Mouse (Mus musculus) telencephalon, adult 2 months (tissue): Measurements from ENCODE around the gene Olfr573-ps1.

Source experiments
- DNase-seq: peaks from one replicate; pipeline ENCODE4 v3.0.0-alpha.2; 2011; ENCODE audit warnings: low read depth, low spot score

Gene Olfr573-ps1

GRCm38 (mm10) chr7:102942475-102942874 lies at the start of gene Olfr573-ps1:
Olfr573-ps1 (minus strand) TSS chr7:102942575.
- no peak for DNase-seq

- no peak for DNase-seq
These were observed 46.8 kb upstream of the Olfr573-ps1 start, which contains the start of gene Olfr578 for GRCm38 (mm10) chr7:102989224-102989623. Olfr578 (minus strand) TSS chr7:102989324.

GRCm38 (mm10) chr7:102975843-102976242 lies 33.5 kb upstream of the Olfr573-ps1 start, which contains the start of gene Olfr577:
Olfr577 (minus strand) TSS chr7:102975943.
- peak; percentile 12 for DNase-seq

GRCm38 (mm10) chr7:102974399-102974798 lies 32.0 kb upstream of the Olfr573-ps1 start:
- peak; percentile 33 for DNase-seq

- DNase-seq, result no peak
These were observed 20.0 kb upstream of the Olfr573-ps1 start, which contains the start of gene Olfr576 for GRCm38 (mm10) chr7:102962360-102962759. Olfr576 (plus strand) TSS chr7:102962660.

GRCm38 (mm10) chr7:102958593-102958992 lies 16.2 kb upstream of the Olfr573-ps1 start, which contains the start of gene Olfr575:
Olfr575 (minus strand) TSS chr7:102958775.
- no peak for DNase-seq

- DNase-seq, result no peak
These were observed 15.8 kb upstream of the Olfr573-ps1 start for GRCm38 (mm10) chr7:102958137-102958536.

- DNase-seq, result no peak
These were observed 8.4 kb upstream of the Olfr573-ps1 start for GRCm38 (mm10) chr7:102950732-102951131.

GRCm38 (mm10) chr7:102948167-102948566 lies 5.8 kb upstream of the Olfr573-ps1 start, which contains the start of gene Olfr574:
Olfr574 (plus strand) TSS chr7:102948467.
- no peak for DNase-seq

- DNase-seq, result no peak
These were observed 1.0 kb upstream of the Olfr573-ps1 start for GRCm38 (mm10) chr7:102943417-102943816.

GRCm38 (mm10) chr7:102927105-102927504 lies 15.3 kb downstream of the Olfr573-ps1 start:
- no peak for DNase-seq

GRCm38 (mm10) chr7:102924109-102924508 lies 18.3 kb downstream of the Olfr573-ps1 start, which contains the start of gene Olfr572:
Olfr572 (plus strand) TSS chr7:102924409.
- no peak for DNase-seq

- DNase-seq, result peak; percentile 22
These were observed 22.7 kb downstream of the Olfr573-ps1 start for GRCm38 (mm10) chr7:102919632-102920031.

- DNase-seq, result no peak
These were observed 25.1 kb downstream of the Olfr573-ps1 start, which contains the start of gene Olfr571 for GRCm38 (mm10) chr7:102917032-102917875. Olfr571 (minus strand) TSS chr7:102917536.

- no peak for DNase-seq
These were observed 26.0 kb downstream of the Olfr573-ps1 start for GRCm38 (mm10) chr7:102916405-102916804.

- no peak for DNase-seq
These were observed 27.1 kb downstream of the Olfr573-ps1 start for GRCm38 (mm10) chr7:102915261-102915660.
